Mouse (Mus musculus): ENCODE measurements around the gene Fam120a. TPM values are rescaled to one million over a fixed set of nuclear protein-coding genes. Genes with fewer than 3 reads are reported as not detected.
A peak's percentile ranks its signal among the peaks of the same experiment; 100 is the strongest.

Gene Fam120a
- polyA plus RNA-seq, 1 experiment from 2014 or later, result 18.1 TPM

GRCm38 (mm10) chr13:48931687-48932086 lies 36.1 kb downstream of the Fam120a start:
- TF ChIP-seq EP300 (optimal IDR thresholded peaks at IDR 0.05), result no peak
- Histone ChIP-seq H3K36me3 (ENCODE audit: control insufficient read depth, insufficient read depth, low read length) (peaks cover 10% of the 10 kb centered on the region; the same call in 1 of the 2 replicates), H3K9ac (ENCODE audit: low read length) (no peak overlapping the region)

DNA sequence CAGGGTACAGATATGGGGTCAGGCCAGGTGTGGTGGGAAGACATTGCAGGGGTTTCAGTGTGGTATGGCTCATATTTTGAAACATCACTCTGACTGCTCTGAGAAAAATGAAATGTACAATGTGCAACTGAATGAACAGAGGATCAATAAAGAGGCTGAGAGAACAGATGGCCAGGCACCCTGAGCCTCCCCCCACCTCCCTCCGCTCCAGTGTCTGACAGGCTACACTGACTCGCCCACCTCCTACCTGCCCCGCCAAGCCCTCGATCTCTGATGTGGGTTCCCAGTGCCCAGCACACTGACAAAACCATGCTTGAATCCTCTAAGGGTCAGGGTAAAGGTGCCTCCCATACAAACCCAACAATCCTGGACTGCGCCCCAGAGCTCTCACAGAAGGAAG lies 36.6 kb downstream of the Fam120a start:
- H3K9ac ChIP-seq (ENCODE audit: low read length), result no peak overlapping the region
- no peak for DNase-seq (ENCODE audit: low spot score)
- H3K9me3 ChIP-seq (ENCODE audit: control insufficient read depth, low read length), result no peaks in the 10 kb centered on the region
- H3K36me3 ChIP-seq (ENCODE audit: control insufficient read depth, insufficient read depth, low read length), result peaks cover 10% of the 10 kb centered on the region; the same call in 1 of the 2 replicates
- 0 out of 2 replicates have a peak overlapping the region, but pooled peaks have one; percentile 8 for H3K27ac ChIP-seq (replicated peaks)
- no peak for ATAC-seq (ENCODE audit: low FRiP score, low TSS enrichment)
- H3K4me1 ChIP-seq (replicated peaks; ENCODE audit: control insufficient read depth, insufficient read depth), result no peaks in the 10 kb centered on the region
- WGBS, result 76% methylated on average over 5 of the region's 5 CpGs
- no peak overlapping the region for H3K4me2 ChIP-seq (replicated peaks; ENCODE audit: low read depth)
- no peak overlapping the region for H3K4me3 ChIP-seq (ENCODE audit: low read depth, low read length)
- TF ChIP-seq CTCF (IDR thresholded peaks at IDR 0.05; ENCODE audit: low read depth) (no peak), EP300 (optimal IDR thresholded peaks at IDR 0.05) (no peak)
- no peaks in the 10 kb centered on the region for H3K27me3 ChIP-seq (ENCODE audit: control insufficient read depth, insufficient read depth, low read length)

More at GRCm38 (mm10) chr13:48931687-48932086, 36.1 kb downstream of the Fam120a start:
- DNase-seq (ENCODE audit: low spot score) (no peak), ATAC-seq (ENCODE audit: low FRiP score, low TSS enrichment) (no peak)
- H3K27me3 ChIP-seq (ENCODE audit: control insufficient read depth, insufficient read depth, low read length), result no peaks in the 10 kb centered on the region
- H3K4me3 ChIP-seq (ENCODE audit: low read depth, low read length), result no peak overlapping the region
- H3K4me2 ChIP-seq (replicated peaks; ENCODE audit: low read depth), result no peak overlapping the region
- H3K9me3 ChIP-seq (ENCODE audit: control insufficient read depth, low read length), result no peaks in the 10 kb centered on the region
- H3K4me1 ChIP-seq (replicated peaks; ENCODE audit: control insufficient read depth, insufficient read depth), result no peaks in the 10 kb centered on the region
- no peak overlapping the region for H3K27ac ChIP-seq (replicated peaks)

DNA sequence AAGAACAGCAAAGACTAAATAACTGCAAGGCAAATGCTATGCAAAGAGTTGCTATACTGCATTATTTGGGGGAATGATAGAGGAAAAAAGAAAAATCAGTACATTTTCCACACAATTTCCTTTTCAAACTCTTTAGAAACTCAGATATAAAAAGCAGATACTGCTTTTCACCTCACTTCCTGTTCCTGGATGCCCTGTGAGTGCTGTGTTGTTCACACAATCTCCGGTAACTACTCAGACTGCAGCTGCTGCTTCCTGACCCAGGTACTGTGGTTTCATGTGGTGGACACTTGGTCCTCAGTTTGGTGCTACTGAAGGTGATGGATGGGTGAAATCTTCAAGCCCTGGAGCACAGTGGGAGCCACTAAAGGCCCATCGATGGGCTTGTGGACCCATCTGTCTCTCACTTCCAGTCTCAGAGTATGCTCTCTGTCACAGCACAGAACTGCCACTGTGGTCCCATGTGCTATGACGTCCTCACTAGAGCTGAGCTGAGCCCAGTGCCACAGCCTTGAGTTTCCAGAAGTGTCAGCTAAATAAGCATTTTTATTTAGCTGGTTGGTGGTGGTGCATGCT lies 38.2 kb downstream of the Fam120a start:
- ATAC-seq (ENCODE audit: low FRiP score, low TSS enrichment), result no peak
- no peaks in the 10 kb centered on the region for H3K27me3 ChIP-seq (ENCODE audit: control insufficient read depth, insufficient read depth, low read length)
- DNase-seq (ENCODE audit: low spot score), result no peak
- H3K36me3 ChIP-seq (ENCODE audit: control insufficient read depth, insufficient read depth, low read length), result peaks cover 10% of the 10 kb centered on the region; the same call in 1 of the 2 replicates
- TF ChIP-seq EP300 (optimal IDR thresholded peaks at IDR 0.05), result no peak
- TF ChIP-seq CTCF (IDR thresholded peaks at IDR 0.05; ENCODE audit: low read depth), result no peak
- no peak overlapping the region for H3K27ac ChIP-seq (replicated peaks)
- H3K9me3 ChIP-seq (ENCODE audit: control insufficient read depth, low read length), result no peaks in the 10 kb centered on the region
- H3K9ac ChIP-seq (ENCODE audit: low read length), result no peak overlapping the region
- no peak overlapping the region for H3K4me2 ChIP-seq (replicated peaks; ENCODE audit: low read depth)
- no peak overlapping the region for H3K4me3 ChIP-seq (ENCODE audit: low read depth, low read length)
- no peaks in the 10 kb centered on the region for H3K4me1 ChIP-seq (replicated peaks; ENCODE audit: control insufficient read depth, insufficient read depth)
- WGBS, result 83% methylated on average over 3 of the region's 3 CpGs

- peaks cover 4% of the 10 kb centered on the region; the same call in 1 of the 2 replicates for H3K36me3 ChIP-seq (ENCODE audit: control insufficient read depth, insufficient read depth, low read length)
- no peak overlapping the region for H3K27ac ChIP-seq (replicated peaks)
- no peak for ATAC-seq (ENCODE audit: low FRiP score, low TSS enrichment)
- DNase-seq (ENCODE audit: low spot score), result no peak
- no peak overlapping the region for H3K4me3 ChIP-seq (ENCODE audit: low read depth, low read length)
- no peak overlapping the region for H3K4me2 ChIP-seq (replicated peaks; ENCODE audit: low read depth)
- no peaks in the 10 kb centered on the region for H3K27me3 ChIP-seq (ENCODE audit: control insufficient read depth, insufficient read depth, low read length)
- H3K9ac ChIP-seq (ENCODE audit: low read length), result no peak overlapping the region
- no peaks in the 10 kb centered on the region for H3K9me3 ChIP-seq (ENCODE audit: control insufficient read depth, low read length)
- H3K4me1 ChIP-seq (replicated peaks; ENCODE audit: control insufficient read depth, insufficient read depth), result no peaks in the 10 kb centered on the region
- 83% methylated on average over 2 of the region's 2 CpGs for WGBS
- TF ChIP-seq EP300 (optimal IDR thresholded peaks at IDR 0.05) (no peak), CTCF (IDR thresholded peaks at IDR 0.05; ENCODE audit: low read depth) (no peak)
Observed at GRCm38 (mm10) chr13:48927609-48928008, 40.2 kb downstream of the Fam120a start.

DNA sequence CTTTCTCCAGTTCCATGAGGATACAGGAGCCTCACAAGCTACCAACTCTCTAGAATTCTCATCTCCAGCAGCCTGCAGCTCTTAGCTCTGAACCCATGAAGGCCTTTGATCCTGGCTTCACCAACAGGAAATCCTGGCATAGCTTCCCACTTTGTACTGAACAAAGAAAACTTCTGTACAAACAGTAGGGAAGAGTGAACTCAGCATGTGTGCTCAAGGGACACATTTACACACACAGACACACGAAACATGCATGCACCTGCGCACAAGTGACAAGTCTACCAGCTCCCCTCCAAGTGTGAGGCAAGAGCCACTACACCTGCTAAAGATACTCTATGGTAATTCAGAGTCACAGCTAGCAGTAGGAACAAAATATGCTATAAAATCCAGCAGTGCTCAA lies 45.1 kb downstream of the Fam120a start:
- Histone ChIP-seq H3K9me3 (ENCODE audit: control insufficient read depth, low read length) (no peaks in the 10 kb centered on the region), H3K4me2 (replicated peaks; ENCODE audit: low read depth) (no peak overlapping the region), H3K27me3 (ENCODE audit: control insufficient read depth, insufficient read depth, low read length) (no peaks in the 10 kb centered on the region), H3K4me1 (replicated peaks; ENCODE audit: control insufficient read depth, insufficient read depth) (no peaks in the 10 kb centered on the region), H3K4me3 (ENCODE audit: low read depth, low read length) (no peak overlapping the region), H3K36me3 (ENCODE audit: control insufficient read depth, insufficient read depth, low read length) (peaks cover 13% of the 10 kb centered on the region), H3K9ac (ENCODE audit: low read length) (no peak overlapping the region), H3K27ac (replicated peaks) (no peak overlapping the region)
- 78% methylated on average over 2 of the region's 2 CpGs for WGBS
- DNase-seq (ENCODE audit: low spot score) (no peak), ATAC-seq (ENCODE audit: low FRiP score, low TSS enrichment) (no peak)
- TF ChIP-seq CTCF (IDR thresholded peaks at IDR 0.05; ENCODE audit: low read depth), result no peak
- TF ChIP-seq EP300 (optimal IDR thresholded peaks at IDR 0.05), result no peak

GRCm38 (mm10) chr13:48921256-48921655 lies 46.6 kb downstream of the Fam120a start:
- Histone ChIP-seq H3K27me3 (ENCODE audit: control insufficient read depth, insufficient read depth, low read length) (no peaks in the 10 kb centered on the region), H3K4me2 (replicated peaks; ENCODE audit: low read depth) (no peak overlapping the region), H3K27ac (replicated peaks) (no peak overlapping the region), H3K9ac (ENCODE audit: low read length) (no peak overlapping the region), H3K36me3 (ENCODE audit: control insufficient read depth, insufficient read depth, low read length) (peaks cover 19% of the 10 kb centered on the region), H3K9me3 (ENCODE audit: control insufficient read depth, low read length) (no peaks in the 10 kb centered on the region), H3K4me3 (ENCODE audit: low read depth, low read length) (no peak overlapping the region), H3K4me1 (replicated peaks; ENCODE audit: control insufficient read depth, insufficient read depth) (no peaks in the 10 kb centered on the region)
- DNase-seq (ENCODE audit: low spot score) (no peak), ATAC-seq (ENCODE audit: low FRiP score, low TSS enrichment) (no peak)
- WGBS, result 73% methylated on average over 1 of the region's 1 CpGs
- TF ChIP-seq EP300 (optimal IDR thresholded peaks at IDR 0.05), result no peak
- no peak for TF ChIP-seq CTCF (IDR thresholded peaks at IDR 0.05; ENCODE audit: low read depth)

All from stomach, postnatal 0 days (tissue).